Mouse (Mus musculus) thymus, postnatal 36 days (tissue): ENCODE measurements around the gene Cstf2.

Source experiments
- DNase-seq, 2 experiments: peaks; one replicate each; pipeline ENCODE4 v3.0.0; 2022; ENCODE audit warnings: mixed read lengths in 2 of 2

Cstf2 gene

DNA sequence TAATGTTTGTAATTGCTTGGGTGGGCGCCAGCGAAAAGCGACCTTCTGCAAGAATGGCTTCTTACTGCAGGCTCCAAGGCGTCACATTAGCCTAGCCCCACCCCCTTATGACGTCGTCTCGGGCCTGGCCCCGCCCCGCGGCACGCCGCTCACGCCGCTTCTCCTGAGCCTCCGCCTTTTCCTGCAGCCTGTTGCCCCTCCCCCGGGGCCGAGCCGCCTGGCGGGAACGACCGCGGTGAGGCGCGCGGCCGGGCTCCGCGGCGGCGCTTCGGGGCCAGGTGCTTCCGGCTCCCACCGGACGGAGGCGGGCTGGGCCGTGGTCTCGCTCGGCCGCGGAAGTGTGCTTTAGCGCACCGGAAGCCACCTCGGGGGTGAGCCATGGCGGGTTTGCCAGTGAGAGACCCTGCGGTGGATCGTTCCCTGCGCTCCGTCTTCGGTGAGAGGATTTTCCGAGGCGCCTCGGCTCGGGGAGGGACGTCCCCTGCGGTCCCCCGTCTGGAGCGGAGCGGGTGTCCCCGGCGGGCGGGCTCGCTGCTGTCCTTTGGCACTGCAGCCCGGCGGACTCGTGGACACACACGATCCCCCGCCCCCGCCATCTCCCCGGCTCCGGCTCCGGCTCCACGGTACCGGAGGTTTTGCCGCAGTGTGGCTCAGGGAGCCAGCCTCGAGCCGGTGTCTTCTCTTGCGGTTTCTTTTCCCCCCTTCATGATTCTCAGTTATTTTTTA, at the start of gene Cstf2:
TSS of gene Cstf2 (plus strand) at position 201 of the 726 bp plus-strand sequence.
- DNase-seq: peak; percentile 94 to 95

DNA sequence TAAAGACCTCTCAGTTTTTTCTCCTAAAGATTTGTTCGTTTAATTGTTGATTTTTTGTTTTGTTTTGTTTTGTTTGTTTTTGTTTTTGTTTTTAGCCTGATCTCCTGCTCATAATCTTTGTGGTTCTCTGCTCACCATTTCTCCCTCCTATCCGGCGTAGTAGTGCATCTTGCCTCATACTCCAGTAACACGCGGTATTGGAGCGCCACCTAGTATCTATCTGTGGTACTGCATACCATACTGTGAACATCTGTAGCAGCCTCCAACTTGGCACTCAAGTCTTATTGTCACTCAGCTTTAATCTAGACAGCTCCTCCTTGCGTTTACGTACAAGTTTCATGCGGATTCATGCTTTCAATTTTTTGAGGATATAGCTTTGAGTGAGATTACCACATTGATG, 40.0 kb upstream of the Cstf2 start:
- DNase-seq: peak; percentile 30 to 37

- no peak for DNase-seq
Measured at GRCm38 (mm10) chrX:134020664-134021063, 38.3 kb upstream of the Cstf2 start.

- DNase-seq: no peak
Measured at GRCm38 (mm10) chrX:134048994-134049393, 10.0 kb upstream of the Cstf2 start.

- DNase-seq: no peak
Measured at GRCm38 (mm10) chrX:134056897-134057296, 2.1 kb upstream of the Cstf2 start.

DNA sequence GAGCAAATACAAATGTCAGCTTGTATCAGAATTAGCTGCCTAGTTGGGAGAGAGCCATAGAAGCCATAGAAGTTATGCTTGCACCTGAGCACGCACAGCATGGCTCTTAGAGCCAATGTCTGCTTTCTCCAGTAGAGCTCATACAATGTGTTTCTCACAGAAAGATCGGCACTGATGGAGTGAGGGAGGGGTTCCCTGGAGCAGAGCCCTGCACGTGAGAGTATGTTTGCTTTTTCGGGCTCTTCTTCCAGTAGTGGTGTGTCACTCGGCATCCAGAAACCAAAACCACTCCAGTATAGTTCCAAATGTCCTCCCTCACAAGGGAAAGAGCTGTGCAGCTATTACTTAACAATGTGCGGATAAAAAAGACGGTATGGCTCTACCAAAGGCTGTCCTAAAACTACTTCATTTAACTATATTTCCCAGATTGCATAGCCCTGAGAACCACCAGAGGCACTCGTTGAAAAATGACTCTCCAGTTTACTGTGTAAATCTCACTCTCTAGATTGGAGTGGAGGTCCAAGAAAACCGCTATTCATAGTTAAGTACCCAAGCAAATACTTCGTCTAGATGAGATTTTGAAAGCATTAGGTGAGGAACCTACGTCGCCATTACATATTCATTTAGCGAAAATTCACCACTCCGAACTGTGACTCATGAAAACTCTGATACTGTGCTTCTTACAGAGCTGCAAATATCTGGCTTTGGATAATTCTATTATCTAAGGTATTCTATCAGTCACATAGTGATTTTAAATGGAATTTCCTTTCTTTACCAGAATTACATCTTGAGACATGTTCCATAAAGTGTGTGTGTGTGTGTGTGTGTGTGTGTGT, 729 bp upstream of the Cstf2 start:
- DNase-seq: no peak

DNA sequence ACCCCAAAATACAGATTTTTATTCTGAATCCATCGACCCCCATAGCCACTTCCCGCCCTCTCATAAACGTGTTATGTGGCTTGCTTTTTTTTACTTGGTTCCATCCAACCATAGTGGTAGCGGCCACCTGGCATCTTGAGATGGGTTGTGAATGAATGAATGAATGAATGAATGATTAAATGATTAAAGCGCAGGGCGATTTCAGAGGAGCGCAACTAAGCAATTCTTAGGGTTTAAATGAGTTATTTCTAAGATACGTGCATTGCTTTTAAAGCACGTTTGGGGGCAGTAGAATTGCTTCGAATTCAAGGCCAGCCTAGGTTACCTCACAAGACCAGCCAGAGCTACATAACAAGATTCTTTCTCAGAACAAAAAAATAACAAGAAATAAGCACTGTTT, 777 bp downstream of the Cstf2 start:
- no peak for DNase-seq

DNA sequence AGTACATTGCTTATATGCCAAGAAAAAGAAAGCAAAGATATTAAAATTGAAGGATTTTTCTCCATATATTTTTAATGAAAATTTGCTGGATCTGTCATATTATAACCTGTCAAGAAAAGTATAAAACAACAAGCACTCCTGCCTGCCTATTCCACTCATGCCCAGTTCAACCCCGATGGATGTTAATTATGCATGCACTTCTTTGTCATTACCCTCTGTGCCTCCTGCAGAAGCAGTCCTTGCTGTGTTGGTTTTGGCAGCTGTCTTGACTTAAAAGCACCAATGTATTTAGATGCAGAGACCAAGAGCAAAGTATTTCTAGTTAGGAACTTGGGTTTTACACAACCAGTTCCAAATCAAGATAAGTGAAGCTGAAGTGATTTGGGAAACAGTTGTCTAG, 26.5 kb downstream of the Cstf2 start:
- no peak for DNase-seq

DNA sequence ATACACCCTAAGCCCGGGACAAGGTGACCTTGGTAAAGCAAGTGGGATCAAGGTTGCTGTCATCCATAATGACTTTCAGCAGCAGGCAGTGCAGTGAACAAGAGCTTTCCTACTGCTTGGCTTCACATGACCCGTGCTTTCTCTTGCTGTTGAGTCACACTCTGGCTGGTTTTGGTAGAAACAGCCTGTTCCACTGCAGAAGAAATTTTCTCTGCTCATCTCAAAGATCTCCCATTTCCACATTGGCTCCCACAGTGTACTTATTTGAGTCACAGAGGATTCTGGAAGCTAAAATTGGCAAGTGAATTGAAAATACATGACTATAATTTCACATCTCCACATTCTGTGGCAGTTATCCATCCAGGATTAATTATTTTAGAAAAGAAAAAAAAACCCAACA, 43.7 kb downstream of the Cstf2 start:
- no peak for DNase-seq

DNA sequence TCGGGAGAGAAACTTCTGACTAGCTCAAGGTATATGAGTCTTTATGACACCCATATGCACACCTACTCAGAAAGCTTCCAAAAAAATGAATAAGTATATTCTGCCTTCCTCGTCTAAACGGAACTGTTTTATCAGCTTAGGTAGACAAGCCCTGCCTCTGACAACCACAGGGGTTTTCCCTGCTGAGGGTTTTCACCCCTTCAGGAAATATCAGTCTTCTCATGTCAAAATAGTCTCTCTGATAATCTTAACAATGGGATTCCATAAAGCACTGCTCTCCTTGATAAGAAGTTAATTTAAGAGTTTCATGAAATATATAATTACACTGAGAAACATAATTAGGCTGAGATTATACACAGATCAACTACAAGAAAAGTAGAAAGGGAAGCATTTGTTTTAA, 52.8 kb downstream of the Cstf2 start:
- DNase-seq: no peak

DNA sequence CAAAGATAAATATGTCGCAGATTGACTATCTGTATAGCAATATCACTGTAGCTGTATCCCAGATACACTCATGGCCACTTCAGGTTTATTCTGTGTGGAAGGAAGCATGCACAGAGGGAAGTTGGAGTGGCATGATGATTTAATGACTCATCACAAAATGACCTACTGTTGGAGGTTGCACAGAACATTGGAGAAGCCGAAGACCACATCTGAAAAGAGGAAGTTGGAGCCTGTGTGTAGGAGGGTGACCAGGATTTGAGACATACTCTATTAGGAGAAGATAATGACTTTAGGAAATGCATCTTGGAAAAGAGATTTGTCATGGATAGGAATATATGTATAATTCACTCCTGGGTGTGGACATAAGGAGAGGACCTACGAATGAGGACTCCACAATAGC, 57.4 kb downstream of the Cstf2 start:
- no peak for DNase-seq

DNA sequence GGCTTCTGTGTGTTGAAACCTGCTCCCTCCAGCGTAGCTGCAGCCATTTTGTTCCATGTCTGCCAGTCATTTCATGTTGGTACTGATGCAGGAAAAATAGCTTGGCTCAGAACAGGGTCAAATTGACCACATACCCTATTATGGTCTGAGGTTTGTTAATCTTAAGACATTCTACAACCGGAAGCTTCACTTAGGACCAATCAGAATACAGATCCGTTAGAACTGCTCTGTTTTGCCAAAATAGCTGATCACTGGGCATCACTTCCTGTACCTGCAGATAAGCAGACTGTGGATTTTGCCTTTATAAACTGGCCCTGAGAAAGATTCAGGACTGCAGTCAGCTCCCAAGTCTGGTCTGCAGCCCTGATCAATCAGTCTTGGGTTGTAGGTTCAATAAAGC, 69.6 kb downstream of the Cstf2 start:
- DNase-seq: no peak

DNA sequence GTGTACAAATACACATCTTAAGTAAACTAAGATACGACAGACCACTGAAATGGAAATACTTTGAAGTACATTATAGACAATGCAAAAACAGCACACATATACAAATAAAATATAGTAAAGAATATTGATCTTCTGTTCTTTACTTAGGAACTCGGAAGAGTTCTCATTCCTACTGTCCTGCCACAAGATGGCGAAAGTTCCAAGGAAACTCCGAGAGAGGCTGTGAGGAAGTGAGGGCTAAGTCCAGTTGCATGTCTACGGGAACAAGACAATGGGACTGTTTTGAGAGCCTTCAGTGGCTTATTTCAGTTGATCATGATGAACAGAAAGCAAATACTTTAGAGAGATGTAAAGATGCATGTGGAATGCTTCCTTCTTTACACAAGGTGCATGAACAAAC, 73.3 kb downstream of the Cstf2 start:
- DNase-seq: no peak

GRCm38 (mm10) chrX:134133821-134134220, 74.8 kb downstream of the Cstf2 start:
- DNase-seq: peak; percentile 22 to 44
